Mouse (Mus musculus) lung, embryonic 15.5 days (tissue): ENCODE measurements around the gene Gcnt2. TPM values are rescaled to one million over a fixed set of nuclear protein-coding genes. Genes with fewer than 3 reads are reported as not detected.

Experiments
- ATAC-seq: fragments of 200-750 bp; cut with Nextera tagmentation; 2 replicates; pipeline ENCODE4 v1.8.0; 2017; ENCODE audit warnings: moderate number of reproducible peaks, borderline replicate concordance; ENCODE audit not compliant: low FRiP score, low TSS enrichment; ENCODE audit errors: extremely low read depth
- H3K27ac ChIP-seq: fragments of 300-500 bp; sonication (generic); 2 replicates; pipeline ENCODE4 v1.5.1; 2015; ENCODE audit warnings: moderate library complexity, mild to moderate bottlenecking, inconsistent platforms
- H3K27me3 ChIP-seq: fragments of 300-500 bp; sonication (generic); 2 replicates; pipeline ENCODE4 v1.6.1; 2015; ENCODE audit warnings: inconsistent platforms
- H3K36me3 ChIP-seq: fragments of 300-500 bp; sonication (generic); 2 replicates; pipeline ENCODE4 v1.6.1; 2015; ENCODE audit warnings: inconsistent platforms
- H3K4me1 ChIP-seq: fragments of 300-500 bp; sonication (generic); 2 replicates; pipeline ENCODE4 v1.6.1; 2015; ENCODE audit warnings: inconsistent platforms
- H3K4me2 ChIP-seq: fragments of 300-500 bp; sonication (generic); 2 replicates; pipeline ENCODE4 v1.6.1; 2015; ENCODE audit warnings: inconsistent platforms, mild to moderate bottlenecking, moderate library complexity
- H3K4me3 ChIP-seq: fragments of 300-500 bp; sonication (generic); 2 replicates; pipeline ENCODE4 v1.5.1; 2015; ENCODE audit warnings: mild to moderate bottlenecking, inconsistent platforms
- H3K9ac ChIP-seq: fragments of 300-500 bp; sonication (generic); 2 replicates; pipeline ENCODE4 v1.6.1; 2015; ENCODE audit warnings: inconsistent platforms
- H3K9me3 ChIP-seq: fragments of 300-500 bp; sonication (generic); 2 replicates; pipeline ENCODE4 v1.6.1; 2016; ENCODE audit warnings: inconsistent platforms
- WGBS: fragments of 180-500 bp; shearing (Covaris S2); methylation state at CpG from one replicate; pipeline ENCODE4 v1.1.7; 2015; 5-methylcytosine and 5-hydroxymethylcytosine counted together
- microRNA-seq: library from miRNA; unstranded; fragments of <30 nt; microRNA quantifications from one replicate; pipeline ENCODE4, GENCODE M21; 2016
- polyA plus RNA-seq: library from polyadenylated mRNA; unstranded; fragments of >200 nt; fragmentation: Nextera tagmentation; extraction: Ambion mirVana; gene quantifications from 2 replicates; pipeline ENCODE4 v1.2.1, GENCODE M21; 2015

Gcnt2 gene
- polyA plus RNA-seq, 1 experiment from 2014 or later: 4.0 TPM

- H3K9ac ChIP-seq: no peak overlapping the region
- H3K4me3 ChIP-seq: no peak overlapping the region
- H3K4me2 ChIP-seq: no peak overlapping the region
- H3K36me3 ChIP-seq: peaks cover 87% of the 10 kb centered on the region
- H3K4me1 ChIP-seq: no peaks in the 10 kb centered on the region
- no peak overlapping the region for H3K27ac ChIP-seq
- no peaks in the 10 kb centered on the region for H3K9me3 ChIP-seq
- WGBS: 73% methylated on average over 8 of the region's 8 CpGs
- H3K27me3 ChIP-seq: no peaks in the 10 kb centered on the region
- ATAC-seq: no peak
Observed at GRCm38 (mm10) chr13:41008946-41009345, 149.4 kb downstream of the Gcnt2 start.

Small RNA genes lying within 50 kb of the gene (microRNA-seq; reads per million reads assigned to microRNA genes)
- not detected for gene Mir5124a

Other genes starting within 250 kb of the Gcnt2 start
- gene Tfap2a, start 121.4 kb upstream of the Gcnt2 start, polyA plus RNA-seq: 0.20 and 0.38 TPM in 2 replicates
- gene Pak1ip1, start 141.3 kb downstream of the Gcnt2 start, polyA plus RNA-seq: 60.7 and 63.1 TPM in 2 replicates
- gene Tmem14c, start 156.5 kb downstream of the Gcnt2 start, polyA plus RNA-seq: 215 and 225 TPM in 2 replicates
- gene Mak, start 220.0 kb downstream of the Gcnt2 start, polyA plus RNA-seq: 1.3 and 1.7 TPM in 2 replicates